Mouse (Mus musculus): ENCODE measurements around the gene Stab1.
A peak's percentile ranks its signal among the peaks of the same experiment; 100 is the strongest.

The Stab1 gene

GRCm38 (mm10) chr14:31168425-31168824 lies at the start of gene Stab1:
Stab1 (minus strand) TSS chr14:31168641.
- DNase-seq = no peak

DNA sequence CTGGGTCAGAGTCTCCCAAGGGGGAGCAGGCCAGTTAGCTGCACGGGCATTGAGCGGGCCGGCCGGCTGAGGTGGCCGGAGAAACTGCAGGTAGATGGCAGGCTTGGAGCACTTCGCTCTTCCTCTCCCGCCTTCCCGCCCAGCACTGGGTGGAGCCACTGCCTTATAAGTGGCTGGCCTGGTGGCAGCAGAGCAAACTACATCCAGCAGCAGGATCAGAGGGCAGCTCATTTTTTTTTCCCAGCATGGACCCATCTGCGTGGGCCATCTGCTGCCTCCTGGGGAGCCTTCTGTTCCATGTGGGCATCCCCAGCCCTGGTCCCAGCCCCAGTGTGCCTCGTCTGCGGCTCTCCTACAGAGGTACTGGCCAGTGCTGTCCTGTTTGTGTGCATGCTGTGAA lies 49.2 kb upstream of the Stab1 start, which contains the start of gene Sema3g:
Gene Sema3g, plus strand, starts transcription at position 195 of the 400 bp plus-strand sequence.
- peak; percentile 33 for DNase-seq

- DNase-seq = no peak
These were observed 48.4 kb upstream of the Stab1 start, which contains the start of gene Nisch for GRCm38 (mm10) chr14:31216846-31217245. Nisch (minus strand) TSS chr14:31216946.

DNA sequence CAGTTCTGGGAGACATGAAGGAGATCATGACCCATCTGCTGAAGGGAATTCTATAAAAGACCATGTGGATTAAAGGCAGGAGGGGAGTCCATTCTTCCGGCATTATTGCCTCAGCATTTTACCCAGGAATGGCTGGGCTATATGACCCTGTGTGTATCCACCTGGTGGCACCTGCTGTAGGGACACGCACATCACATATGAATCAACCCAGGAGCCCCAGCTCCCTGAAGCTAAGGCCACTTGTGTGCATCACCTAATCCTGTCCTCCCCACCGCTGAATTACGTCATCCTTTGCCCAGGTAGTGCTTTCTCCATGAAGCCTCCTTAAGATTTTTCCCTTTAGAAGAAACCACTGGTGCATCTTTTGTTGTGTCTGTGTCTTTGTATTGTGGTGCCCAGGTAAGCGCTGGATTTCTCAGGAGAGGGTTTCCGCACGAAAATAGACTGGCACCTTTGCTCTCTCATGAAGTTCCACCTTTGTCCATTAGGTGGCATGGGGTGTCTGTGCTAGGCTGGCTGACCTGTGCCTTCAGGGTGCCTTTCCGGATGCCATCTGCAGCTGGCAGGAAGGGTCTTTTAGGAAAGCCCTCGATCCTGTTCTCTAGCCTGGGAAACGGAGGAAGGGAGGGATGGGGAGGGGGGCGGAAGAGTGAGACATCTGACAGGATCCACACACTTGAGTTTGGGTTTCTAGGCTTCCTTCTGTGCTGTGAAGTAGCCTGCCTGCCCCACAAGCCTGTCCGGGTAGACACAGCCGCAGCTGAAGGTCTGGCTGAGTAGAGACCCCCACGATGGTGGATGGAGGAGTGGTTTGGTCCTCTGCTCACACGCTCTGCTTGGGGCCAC lies 46.9 kb upstream of the Stab1 start:
- peak; percentile 59 for DNase-seq

- DNase-seq = no peak
These were observed 46.2 kb upstream of the Stab1 start for GRCm38 (mm10) chr14:31214684-31215083.

GRCm38 (mm10) chr14:31213868-31214267 lies 45.4 kb upstream of the Stab1 start:
- no peak for DNase-seq

GRCm38 (mm10) chr14:31212499-31212898 lies 44.1 kb upstream of the Stab1 start:
- DNase-seq = no peak

DNA sequence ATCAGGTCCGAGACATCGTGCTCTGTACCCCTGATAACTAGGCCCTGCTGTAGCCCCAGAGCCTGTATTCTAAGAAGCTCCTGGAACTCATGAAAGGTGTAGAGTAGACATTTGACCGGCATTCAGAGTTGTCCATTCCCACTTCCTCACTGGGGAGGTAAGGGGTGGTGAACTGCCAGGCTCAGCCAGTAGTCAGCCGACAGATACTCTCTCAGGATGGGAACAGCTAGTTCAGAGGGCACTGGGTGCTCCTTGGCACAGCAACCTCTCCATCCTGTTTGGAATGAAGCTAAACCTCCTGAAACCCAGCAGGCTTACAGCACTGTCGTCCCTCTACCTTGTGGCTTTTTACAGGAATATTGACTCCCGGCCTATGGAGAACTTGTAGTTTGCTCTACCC lies 43.4 kb upstream of the Stab1 start:
- DNase-seq = no peak

GRCm38 (mm10) chr14:31209133-31209557 lies 40.7 kb upstream of the Stab1 start:
- DNase-seq = no peak

GRCm38 (mm10) chr14:31208084-31208483 lies 39.6 kb upstream of the Stab1 start, which contains the start of gene Tnnc1:
Tnnc1 (plus strand) TSS chr14:31208312.
- no peak for DNase-seq

GRCm38 (mm10) chr14:31207070-31207830 lies 38.8 kb upstream of the Stab1 start:
- DNase-seq = no peak

GRCm38 (mm10) chr14:31206472-31206981 lies 38.1 kb upstream of the Stab1 start:
- peak; percentile 96 for DNase-seq

DNA sequence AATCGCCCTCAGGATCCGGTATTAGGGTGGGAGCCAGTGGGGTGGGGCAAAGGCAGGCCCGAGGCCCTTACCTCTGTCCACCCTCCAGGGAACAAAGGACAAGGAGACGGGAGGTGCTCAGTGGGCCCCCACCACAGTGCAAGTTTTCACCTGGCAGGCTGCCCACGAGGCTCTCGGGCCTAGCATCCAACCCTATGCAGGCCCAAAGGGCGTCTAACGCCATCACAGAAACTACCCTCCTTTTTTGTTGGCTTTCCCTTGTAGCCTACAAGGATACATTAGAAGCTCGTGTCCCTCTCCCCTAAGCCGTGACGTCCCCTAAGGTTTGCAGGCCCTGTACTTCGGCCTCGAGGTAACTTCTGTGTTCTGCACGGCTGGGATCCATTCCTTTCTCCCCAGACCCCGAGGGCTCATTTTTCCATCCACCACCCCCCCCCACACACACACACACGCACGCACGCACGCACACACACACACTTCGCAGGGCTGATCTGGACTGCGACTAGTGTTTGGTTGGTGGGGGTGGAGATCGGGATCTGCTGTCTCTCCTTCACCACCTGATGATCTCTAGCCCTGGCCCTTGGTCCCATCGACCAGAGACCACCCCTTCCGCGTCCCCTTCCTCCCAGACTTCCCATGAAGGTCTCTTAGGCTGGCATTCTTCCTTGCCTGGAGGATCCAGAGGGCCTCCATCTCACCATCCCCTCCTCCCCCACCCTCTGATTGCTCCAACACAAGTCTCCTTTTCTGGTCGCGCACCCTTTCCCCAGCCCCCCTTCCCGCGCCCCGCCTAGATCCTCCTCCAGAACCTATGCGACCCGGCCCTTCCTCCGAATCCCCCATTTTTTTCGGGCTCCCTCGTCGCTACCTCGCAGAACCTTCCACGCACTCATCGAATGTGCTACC lies 37.4 kb upstream of the Stab1 start:
- DNase-seq = peak; percentile 52

DNA sequence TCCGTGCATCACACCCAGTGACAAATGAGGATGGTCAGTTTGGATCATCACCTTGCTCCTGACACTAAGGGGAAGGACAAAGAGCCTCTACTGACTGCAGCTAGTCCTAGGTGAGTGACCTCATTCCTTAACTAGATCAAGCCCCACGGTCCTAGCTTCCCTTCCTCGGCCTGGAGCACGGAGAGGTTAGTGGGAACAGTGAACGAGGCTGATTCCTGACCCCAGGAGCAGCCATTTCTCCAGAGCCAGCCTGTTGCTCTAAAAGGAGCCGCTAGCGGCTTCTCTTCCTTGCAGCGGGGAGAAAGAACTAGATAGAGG lies 36.8 kb upstream of the Stab1 start:
- DNase-seq = no peak

DNA sequence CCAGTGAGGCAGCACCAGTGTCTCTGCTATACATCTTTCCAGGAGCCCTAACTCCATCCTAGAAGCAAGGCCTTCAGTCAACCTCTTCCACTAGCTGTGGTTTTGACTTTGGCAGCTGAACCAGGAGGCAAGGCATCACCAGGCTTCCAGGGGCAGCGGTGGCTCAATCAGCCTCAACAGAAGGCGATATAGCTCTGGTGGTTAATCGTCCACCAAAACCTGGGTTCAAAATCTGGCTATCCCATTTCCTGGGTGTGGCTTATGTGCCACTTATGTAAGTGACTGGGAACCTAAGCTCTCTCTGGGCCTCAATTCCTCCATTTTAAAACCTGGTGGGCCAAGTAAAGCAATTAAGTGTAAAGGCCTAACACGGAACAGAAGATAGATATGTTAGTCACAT lies 36.4 kb upstream of the Stab1 start:
- no peak for DNase-seq

GRCm38 (mm10) chr14:31200038-31200437 lies 31.6 kb upstream of the Stab1 start:
- no peak for DNase-seq

DNA sequence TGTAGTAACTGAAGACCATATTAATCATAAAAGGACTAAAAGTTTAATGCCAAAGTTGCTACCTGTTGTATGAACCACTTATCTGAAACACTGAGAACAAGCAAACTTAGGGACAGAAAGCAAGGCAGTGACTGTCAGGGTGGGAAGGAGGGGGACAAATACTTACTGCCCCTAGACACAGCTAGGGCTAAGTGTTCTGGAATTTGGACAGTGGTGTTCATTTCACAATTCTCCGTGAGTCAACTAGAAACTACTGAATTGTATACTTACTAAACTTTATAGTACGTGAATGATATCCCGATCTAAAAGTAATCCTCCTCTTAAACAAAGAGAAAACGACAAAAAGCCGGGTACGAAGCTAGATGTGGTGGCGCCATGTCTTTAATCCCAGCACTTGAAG lies 31.2 kb upstream of the Stab1 start:
- DNase-seq = no peak

- DNase-seq = peak; percentile 36
These were observed 29.4 kb upstream of the Stab1 start for GRCm38 (mm10) chr14:31197547-31198516.

DNA sequence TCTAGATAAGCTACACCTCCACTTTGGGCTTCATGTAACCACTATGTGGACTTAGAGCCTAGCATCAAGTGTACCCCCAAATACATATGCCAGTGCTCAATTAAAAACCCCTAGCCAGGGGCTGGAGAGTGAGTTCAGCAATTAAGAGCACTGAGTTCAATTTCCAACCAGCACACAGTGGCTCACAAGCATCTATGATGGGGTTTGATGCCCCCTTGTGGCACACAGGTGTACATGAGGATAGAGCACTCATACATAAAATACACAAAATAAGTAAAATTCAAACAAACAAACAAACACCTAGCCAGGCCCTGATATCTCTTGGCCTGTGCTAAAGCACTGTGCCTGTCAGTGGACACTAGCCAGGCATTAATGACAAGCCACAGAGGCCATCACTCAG lies 27.5 kb upstream of the Stab1 start:
- DNase-seq = no peak

DNA sequence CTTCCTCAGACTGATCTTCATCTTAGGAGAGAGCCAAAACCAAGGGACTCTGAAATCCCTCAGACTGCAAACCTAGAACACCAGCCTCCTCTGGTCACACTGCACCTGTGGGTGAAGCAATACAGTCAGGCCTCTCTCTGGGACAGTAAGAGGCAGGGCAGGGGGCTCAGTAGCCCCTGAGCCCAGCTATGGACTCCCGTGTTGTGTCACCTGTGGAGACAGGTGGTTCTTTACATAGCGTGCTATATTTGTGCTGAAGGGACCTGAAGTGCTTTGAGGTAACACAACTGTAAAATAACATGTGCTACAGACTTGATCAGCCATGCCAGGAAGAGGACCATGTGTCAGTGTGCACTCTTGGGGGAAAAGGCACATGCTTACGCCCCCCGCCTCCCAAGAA lies 27.1 kb upstream of the Stab1 start:
- no peak for DNase-seq

- no peak for DNase-seq
These were observed 26.6 kb upstream of the Stab1 start for GRCm38 (mm10) chr14:31194891-31195513.
